Mouse (Mus musculus) ES-E14 (cell line): ENCODE measurements around the gene Popdc2. TPM values are rescaled to one million over a fixed set of nuclear protein-coding genes. Genes with fewer than 3 reads are reported as not detected.

Experiments
- DNase-seq: peaks from one replicate; pipeline ENCODE4 v3.0.0-alpha.2; 2013; ENCODE audit warnings: low read depth, low spot score
- H3K27ac ChIP-seq: 2 replicates; pipeline ENCODE4 v1.5.1; 2012; ENCODE audit warnings: low read depth, mild to moderate bottlenecking, low read length, moderate library complexity, mixed read lengths; ENCODE audit not compliant: poor library complexity, insufficient read depth, severe bottlenecking
- H3K36me3 ChIP-seq: 2 replicates; pipeline ENCODE4 v1.6.1; 2012; ENCODE audit warnings: mild to moderate bottlenecking, low read length, moderate library complexity, mixed read lengths; ENCODE audit not compliant: control insufficient read depth, poor library complexity, insufficient read depth, severe bottlenecking
- H3K4me1 ChIP-seq, 2 experiments: fragments of 150-350 bp in 1 of 2; sonication (generic) in 1 of 2; 2 replicates each; pipeline ENCODE4 v1.6.1; 2012; ENCODE audit warnings: low read length in 2 of 2, mild to moderate bottlenecking in 1 of 2, mixed read lengths in 1 of 2; ENCODE audit not compliant: control insufficient read depth in 2 of 2, insufficient read depth in 2 of 2, poor library complexity in 1 of 2
- H3K4me3 ChIP-seq, 2 experiments: fragments of 150-350 bp in 1 of 2; sonication (generic) in 1 of 2; 2 replicates each; pipeline ENCODE4 v1.5.1; 2012; ENCODE audit warnings: low read length in 2 of 2, low read depth in 1 of 2, mild to moderate bottlenecking in 1 of 2, mixed read lengths in 1 of 2; ENCODE audit not compliant: insufficient read depth in 1 of 2, poor library complexity in 1 of 2, severe bottlenecking in 1 of 2
- H3K9ac ChIP-seq: 2 replicates; pipeline ENCODE4 v1.6.1; 2012; ENCODE audit warnings: low read depth, mild to moderate bottlenecking, low read length, mixed read lengths; ENCODE audit not compliant: poor library complexity, insufficient read depth, severe bottlenecking
- H3K9me3 ChIP-seq: fragments of 150-350 bp; sonication (generic); 2 replicates; pipeline ENCODE4 v1.6.1; 2012; ENCODE audit warnings: low read depth, mild to moderate bottlenecking, low read length; ENCODE audit not compliant: control insufficient read depth, insufficient read depth
- CHD2 ChIP-seq: IDR thresholded peaks from 2 replicates; pipeline ENCODE4 v1.6.1; 2014; ENCODE audit warnings: mild to moderate bottlenecking, low read depth, low read length, inconsistent platforms
- HCFC1 ChIP-seq: IDR thresholded peaks from 2 replicates; pipeline ENCODE4 v1.6.1; 2012; ENCODE audit warnings: low read length, inconsistent platforms, borderline replicate concordance; ENCODE audit not compliant: insufficient read depth
- MAFK ChIP-seq: IDR thresholded peaks from 2 replicates; pipeline ENCODE4 v1.6.1; 2014; ENCODE audit warnings: mild to moderate bottlenecking, low read depth, low read length, inconsistent platforms; ENCODE audit not compliant: insufficient read depth
- ZC3H11A ChIP-seq: IDR thresholded peaks from 2 replicates; pipeline ENCODE4 v1.6.1; 2012; ENCODE audit warnings: low read depth, mild to moderate bottlenecking, inconsistent platforms, low read length, borderline replicate concordance
- ZNF384 ChIP-seq: IDR thresholded peaks from 2 replicates; pipeline ENCODE4 v1.6.1; 2012; ENCODE audit warnings: low read depth, low read length, inconsistent platforms
- in situ Hi-C, 2 experiments: fragments of 600-800 bp; cut with MboI; formaldehyde crosslinking; loops; one replicate each; pipeline ENCODE4 v1.15.1; 2025; ENCODE audit warnings: low sequenced_read_pairs in 2 of 2, inconsistent platforms in 1 of 2; ENCODE audit not compliant: unreplicated experiment in 2 of 2
- total RNA-seq: library from RNA; depleted of rRNA; stranded (reverse); fragments of 300-350 nt; gene quantifications from 2 replicates; pipeline ENCODE4 v1.2.3, GENCODE M21; 2012

The Popdc2 gene
- total RNA-seq, 1 experiment = 0.49 TPM

DNA sequence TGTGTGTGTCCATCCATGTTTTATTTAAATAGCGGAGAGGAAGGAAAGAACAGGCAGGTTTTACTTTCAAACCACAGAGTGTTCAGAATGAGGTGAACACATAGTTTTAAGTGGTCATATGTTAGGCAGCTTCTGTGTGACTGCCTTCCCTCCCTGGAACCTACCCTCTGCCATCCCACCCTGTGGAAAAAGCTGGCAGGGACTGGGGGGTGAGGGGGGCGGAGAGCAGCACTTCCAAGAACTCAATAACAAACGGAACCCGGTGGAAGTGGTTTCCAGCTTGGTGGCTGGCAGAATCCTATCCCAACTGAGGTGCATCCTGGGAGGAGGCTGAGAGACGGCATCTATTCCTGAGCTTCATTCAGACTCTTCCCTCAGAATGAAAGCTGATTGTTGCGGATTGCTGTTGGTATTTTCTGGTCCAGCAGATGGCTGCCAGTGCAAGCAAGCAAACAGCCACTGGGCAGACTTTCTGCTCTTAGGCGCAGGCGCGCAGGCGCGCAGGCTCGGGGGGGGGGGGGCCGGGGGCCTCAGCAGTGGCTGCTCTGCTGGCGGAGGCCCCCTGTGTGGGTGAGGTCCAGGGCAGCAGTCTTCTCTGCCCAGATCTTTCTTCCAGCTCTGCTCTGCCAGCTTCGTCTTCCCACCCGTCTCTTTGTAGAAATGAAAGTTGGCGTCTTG, 14.3 kb downstream of the Popdc2 start:
- Histone ChIP-seq H3K9me3 (no peaks in the 10 kb centered on the region), H3K4me1 (peaks cover 2 to 6% of the 10 kb centered on the region in 2 experiments; a peak in 2 of 4 replicates), H3K27ac (no peak overlapping the region), H3K4me3 (no peak overlapping the region), H3K9ac (peak overlapping the region; percentile 14; the same call in 1 of the 2 replicates), H3K36me3 (no peaks in the 10 kb centered on the region)
- TF ChIP-seq ZC3H11A (no peak), ZNF384 (no peak), CHD2 (no peak), MAFK (no peak), HCFC1 (no peak)
- in situ Hi-C loops = no loop called here
- no peak for DNase-seq

DNA sequence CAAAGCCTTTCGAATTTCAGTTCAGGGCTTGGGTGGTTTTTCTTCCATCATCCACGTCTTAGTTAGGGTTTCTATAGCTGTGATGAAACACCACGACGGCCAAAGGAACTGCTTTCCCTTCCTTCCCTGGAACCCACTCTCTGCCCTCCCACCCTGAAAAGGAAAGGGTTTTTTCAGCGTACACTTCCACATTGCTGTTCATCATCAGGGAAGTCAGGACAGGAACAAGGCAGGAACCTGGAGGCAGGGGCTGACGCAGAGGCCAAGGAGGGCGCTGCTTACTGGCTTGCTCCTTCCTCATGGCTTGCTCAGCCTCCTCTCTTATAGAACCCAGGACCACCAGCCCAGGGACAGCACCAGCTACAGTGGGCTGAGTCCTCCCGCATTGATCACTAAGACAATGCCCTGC, 14.8 kb downstream of the Popdc2 start:
- Histone ChIP-seq H3K27ac (no peak overlapping the region), H3K36me3 (no peaks in the 10 kb centered on the region), H3K4me3 (no peak overlapping the region), H3K9ac (no peak overlapping the region), H3K4me1 (peaks cover 2 to 6% of the 10 kb centered on the region in 2 experiments; a peak in 2 of 4 replicates), H3K9me3 (no peaks in the 10 kb centered on the region)
- no peak for TF ChIP-seq ZNF384
- TF ChIP-seq HCFC1 = no peak
- TF ChIP-seq ZC3H11A = no peak
- in situ Hi-C loops = no loop called here
- DNase-seq = no peak

DNA sequence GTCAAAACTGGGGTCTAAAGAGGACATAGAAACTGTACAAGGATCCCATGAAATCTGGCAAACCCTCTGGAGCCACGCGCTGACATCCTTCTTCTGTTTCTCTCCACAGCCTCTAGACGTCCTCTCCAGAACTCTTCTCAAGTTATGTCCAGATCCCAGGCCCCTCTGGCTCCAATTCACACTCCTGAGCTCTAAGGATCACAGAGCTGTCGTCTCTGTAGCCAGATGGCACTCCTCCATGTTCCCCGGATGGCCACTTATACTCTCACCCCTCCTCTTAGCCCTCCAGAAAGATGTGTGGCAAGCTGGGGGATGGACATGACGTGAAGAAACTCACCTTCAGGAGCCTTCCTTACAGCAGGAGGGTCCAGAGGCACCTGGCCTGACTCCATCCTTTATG, 15.5 kb downstream of the Popdc2 start:
- Histone ChIP-seq H3K4me1 (peaks cover 2 to 6% of the 10 kb centered on the region in 2 experiments; a peak in 2 of 4 replicates), H3K4me3 (no peak overlapping the region), H3K9me3 (no peaks in the 10 kb centered on the region), H3K36me3 (no peaks in the 10 kb centered on the region), H3K9ac (no peak overlapping the region), H3K27ac (no peak overlapping the region)
- no peak for DNase-seq
- in situ Hi-C loops = no loop called here
- TF ChIP-seq ZNF384 = no peak
- TF ChIP-seq HCFC1 = no peak
- TF ChIP-seq CHD2 = no peak
- no peak for TF ChIP-seq MAFK
- TF ChIP-seq ZC3H11A = no peak

DNA sequence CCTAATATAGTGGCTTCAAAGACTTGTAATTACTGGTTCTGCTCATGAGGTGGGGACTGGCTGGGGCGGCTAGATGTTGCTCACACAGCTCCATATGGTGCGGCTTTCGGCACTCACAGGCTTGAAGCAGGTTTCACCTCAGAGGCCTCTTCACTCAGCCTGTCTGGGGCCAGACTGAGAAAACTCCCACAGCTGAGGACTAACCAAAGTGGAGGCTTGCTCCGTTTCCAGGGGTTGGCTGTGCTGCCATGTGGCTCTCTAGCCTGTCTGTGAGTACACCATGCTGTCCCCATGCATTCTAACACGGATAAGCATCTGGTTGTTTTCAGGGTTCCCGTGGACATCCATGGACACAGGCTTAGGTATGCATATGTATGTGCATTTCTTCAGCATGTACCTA, 16.6 kb downstream of the Popdc2 start:
- no peaks in the 10 kb centered on the region for H3K36me3 ChIP-seq
- no peak for TF ChIP-seq HCFC1
- no peak for TF ChIP-seq MAFK
- H3K9ac ChIP-seq = no peak overlapping the region
- DNase-seq = no peak
- in situ Hi-C loops = no loop called here
- H3K27ac ChIP-seq = no peak overlapping the region
- H3K4me3 ChIP-seq = no peak overlapping the region
- no peaks in the 10 kb centered on the region for H3K9me3 ChIP-seq
- H3K4me1 ChIP-seq = peaks cover 1 to 3% of the 10 kb centered on the region in 2 experiments; a peak in 2 of 4 replicates

- H3K4me3 ChIP-seq = no peak overlapping the region
- no peak for DNase-seq
- in situ Hi-C loops = no loop called here
These were observed 17.1 kb downstream of the Popdc2 start for GRCm38 (mm10) chr16:38379088-38379487.

More at GRCm38 (mm10) chr16:38379088-38379487, 17.1 kb downstream of the Popdc2 start:
- no peak overlapping the region for H3K9ac ChIP-seq
- TF ChIP-seq ZC3H11A = no peak
- no peak for TF ChIP-seq MAFK
- TF ChIP-seq CHD2 = no peak
- no peak for TF ChIP-seq HCFC1
- TF ChIP-seq ZNF384 = no peak
- no peaks in the 10 kb centered on the region; a peak in 1 of 4 replicates for H3K4me1 ChIP-seq
- no peaks in the 10 kb centered on the region for H3K9me3 ChIP-seq
- no peaks in the 10 kb centered on the region for H3K36me3 ChIP-seq
- no peak overlapping the region for H3K27ac ChIP-seq
